ENCODE assay signal across 8 mouse cellular contexts in genomic region chr8:72420571-72421361, GRCm38 (mm10). TPM values are rescaled to one million over a fixed set of nuclear protein-coding genes. Genes with fewer than 3 reads are reported as not detected.
DNase-seq lines count a peak whose midpoint lies in the region; ATAC-seq and TF ChIP-seq lines count a peak whose summit lies in the region.

No protein-coding gene starts in this region.

- peak; percentile 67 for ATAC-seq in embryonic facial prominence, embryonic 11.5 days (replicated peaks; ENCODE audit: insufficient number of reproducible peaks, low FRiP score, low TSS enrichment, low read depth)
- ATAC-seq in heart, embryonic 11.5 days (replicated peaks; ENCODE audit: insufficient number of reproducible peaks, low FRiP score, low TSS enrichment): peak; percentile 50
- ATAC-seq in kidney, postnatal 0 days (replicated peaks; ENCODE audit: low FRiP score, low read depth): peak; percentile 71
- ATAC-seq in lung, embryonic 16.5 days (ENCODE audit: low read depth): peak; percentile 58

- under 1% methylated on average over 62 of the region's 73 CpGs for WGBS in embryonic facial prominence, embryonic 11.5 days
- WGBS in heart, embryonic 11.5 days (ENCODE audit: insufficient replicate concordance): 1% methylated on average over 64 of the region's 73 CpGs
- 1% methylated on average over 73 of the region's 73 CpGs for WGBS in kidney, postnatal 0 days
- WGBS in lung, embryonic 16.5 days: 1% methylated on average over 63 of the region's 73 CpGs
- under 1% methylated on average over 71 of the region's 73 CpGs for WGBS in olfactory bulb, adult 2 months

- peak; percentile 77 for DNase-seq in A20 (ENCODE audit: low read depth, low spot score)
- peak; percentile 55 for DNase-seq in T-cell, adult 2 months (ENCODE audit: low spot score)
- DNase-seq in embryonic facial prominence, embryonic 11.5 days (ENCODE audit: low spot score): peak; percentile 47
- DNase-seq in kidney, postnatal 0 days (ENCODE audit: low spot score): peak; percentile 50
- peak; percentile 61 to 73 for DNase-seq in thymus, postnatal 36 days

- H3K4me3 ChIP-seq in embryonic facial prominence, embryonic 11.5 days (ENCODE audit: low read depth, low read length): peak overlapping the region; percentile 89
- peak overlapping the region; percentile 89 for H3K4me3 ChIP-seq in heart, embryonic 11.5 days (ENCODE audit: low read depth, low read length)
- H3K4me3 ChIP-seq in kidney, postnatal 0 days (replicated peaks; ENCODE audit: low read depth, low read length): peak overlapping the region; percentile 89
- H3K4me3 ChIP-seq in lung, embryonic 16.5 days (ENCODE audit: low read length): peak overlapping the region; percentile 80
- peak overlapping the region; percentile 88 for H3K4me3 ChIP-seq in olfactory bulb, adult 2 months (ENCODE audit: insufficient read depth, low read depth, low read length)

- TF ChIP-seq CTCF in kidney, postnatal 0 days (IDR thresholded peaks at IDR 0.05; ENCODE audit: low read depth): no peak
- no peak for TF ChIP-seq CTCF in olfactory bulb, adult 2 months (IDR thresholded peaks at IDR 0.05; ENCODE audit: insufficient read depth, low read depth, low read length)

- H3K9me3 ChIP-seq in embryonic facial prominence, embryonic 11.5 days (replicated peaks; ENCODE audit: control insufficient read depth, low read length): no peaks in the 10 kb centered on the region
- no peaks in the 10 kb centered on the region for H3K9me3 ChIP-seq in heart, embryonic 11.5 days (replicated peaks; ENCODE audit: control insufficient read depth, low read length)
- H3K9me3 ChIP-seq in kidney, postnatal 0 days (replicated peaks; ENCODE audit: low read length): no peaks in the 10 kb centered on the region
- H3K9me3 ChIP-seq in lung, embryonic 16.5 days (ENCODE audit: control insufficient read depth, low read length): no peaks in the 10 kb centered on the region

- peaks cover 5% of the 10 kb centered on the region; the same call in 1 of the 2 replicates for H3K4me1 ChIP-seq in embryonic facial prominence, embryonic 11.5 days (ENCODE audit: control insufficient read depth, insufficient read depth, low read length)
- H3K4me1 ChIP-seq in heart, embryonic 11.5 days (ENCODE audit: control insufficient read depth, insufficient read depth, low read length): peaks cover 38% of the 10 kb centered on the region
- H3K4me1 ChIP-seq in kidney, postnatal 0 days (replicated peaks; ENCODE audit: insufficient read depth, low read length): peaks cover 19% of the 10 kb centered on the region
- peaks cover 19% of the 10 kb centered on the region for H3K4me1 ChIP-seq in lung, embryonic 16.5 days (replicated peaks; ENCODE audit: control insufficient read depth, insufficient read depth, low read length)
- H3K4me1 ChIP-seq in olfactory bulb, adult 2 months (ENCODE audit: control insufficient read depth, insufficient read depth, low read length): peaks cover 25% of the 10 kb centered on the region

- H3K9ac ChIP-seq in embryonic facial prominence, embryonic 11.5 days (replicated peaks; ENCODE audit: low read length): peak overlapping the region; percentile 90
- H3K9ac ChIP-seq in heart, embryonic 11.5 days (ENCODE audit: low read depth, low read length): peak overlapping the region; percentile 89
- peak overlapping the region; percentile 89 for H3K9ac ChIP-seq in kidney, postnatal 0 days (ENCODE audit: low read depth, low read length)
- H3K9ac ChIP-seq in lung, embryonic 16.5 days (ENCODE audit: low read length): peak overlapping the region; percentile 93

- no peaks in the 10 kb centered on the region for H3K27me3 ChIP-seq in embryonic facial prominence, embryonic 11.5 days (ENCODE audit: control insufficient read depth, insufficient read depth, low read length)
- no peaks in the 10 kb centered on the region for H3K27me3 ChIP-seq in heart, embryonic 11.5 days (ENCODE audit: control insufficient read depth, insufficient read depth, low read length)
- no peaks in the 10 kb centered on the region for H3K27me3 ChIP-seq in kidney, postnatal 0 days (ENCODE audit: insufficient read depth, low read length)
- no peaks in the 10 kb centered on the region for H3K27me3 ChIP-seq in lung, embryonic 16.5 days (ENCODE audit: control insufficient read depth, insufficient read depth, low read depth, low read length)

- H3K36me3 ChIP-seq in embryonic facial prominence, embryonic 11.5 days (replicated peaks; ENCODE audit: control insufficient read depth, insufficient read depth, low read depth, low read length): no peaks in the 10 kb centered on the region
- H3K36me3 ChIP-seq in heart, embryonic 11.5 days (ENCODE audit: control insufficient read depth, insufficient read depth, low read length): no peaks in the 10 kb centered on the region
- no peaks in the 10 kb centered on the region for H3K36me3 ChIP-seq in kidney, postnatal 0 days (ENCODE audit: insufficient read depth, low read length)
- no peaks in the 10 kb centered on the region for H3K36me3 ChIP-seq in lung, embryonic 16.5 days (ENCODE audit: control insufficient read depth, insufficient read depth, low read length)

- no peak for TF ChIP-seq POLR2A in olfactory bulb, adult 2 months (IDR thresholded peaks at IDR 0.05; ENCODE audit: insufficient read depth, low read depth, low read length)

- H3K27ac ChIP-seq in embryonic facial prominence, embryonic 11.5 days (replicated peaks; ENCODE audit: low read depth, low read length): peak overlapping the region; percentile 75
- H3K27ac ChIP-seq in heart, embryonic 11.5 days (ENCODE audit: low read depth, low read length): peak overlapping the region; percentile 90
- peak overlapping the region; percentile 81 for H3K27ac ChIP-seq in kidney, postnatal 0 days
- peak overlapping the region; percentile 79 for H3K27ac ChIP-seq in lung, embryonic 16.5 days (ENCODE audit: low read length)
- H3K27ac ChIP-seq in olfactory bulb, adult 2 months (ENCODE audit: insufficient read depth, low read depth, low read length): peak overlapping the region; percentile 78

- peak overlapping the region; percentile 63 for H3K4me2 ChIP-seq in embryonic facial prominence, embryonic 11.5 days (ENCODE audit: low read depth, low read length)
- H3K4me2 ChIP-seq in heart, embryonic 11.5 days: peak overlapping the region; percentile 86
- H3K4me2 ChIP-seq in kidney, postnatal 0 days (ENCODE audit: low read length): peak overlapping the region; percentile 71
- peak overlapping the region; percentile 87 for H3K4me2 ChIP-seq in lung, embryonic 16.5 days (ENCODE audit: low read depth, low read length)

RNA-seq across cellular contexts. Expression of gene Eps15l1, which starts 0.5 kb away (rescaled TPM):
- 68.8 and 71.6 TPM in 2 replicates for polyA plus RNA-seq in embryonic facial prominence, embryonic 11.5 days (2014; fragmentation: Nextera tagmentation; extraction: Ambion mirVana)
- polyA plus RNA-seq in heart, embryonic 11.5 days (2014; fragmentation: Nextera tagmentation; extraction: Ambion mirVana): 49.7 and 49.9 TPM in 2 replicates
- 32.5 and 37.5 TPM in 2 replicates for polyA plus RNA-seq in kidney, postnatal 0 days (2015; fragmentation: Nextera tagmentation; extraction: Ambion mirVana)
- 52.6 and 53.1 TPM in 2 replicates for polyA plus RNA-seq in lung, embryonic 16.5 days (2015; fragmentation: Nextera tagmentation; extraction: Ambion mirVana)
- 130 and 148 TPM in 2 replicates for polyA plus RNA-seq in olfactory bulb, adult 2 months (2012; ENCODE audit: insufficient read depth, insufficient read length, low replicate concordance, missing spikeins)

RNA-seq across cellular contexts. Expression of gene Calr3, which starts 22.9 kb away (rescaled TPM):
- 1.2 and 1.6 TPM in 2 replicates for polyA plus RNA-seq in embryonic facial prominence, embryonic 11.5 days (2014; fragmentation: Nextera tagmentation; extraction: Ambion mirVana)
- polyA plus RNA-seq in heart, embryonic 11.5 days (2014; fragmentation: Nextera tagmentation; extraction: Ambion mirVana): 0.82 and 1.2 TPM in 2 replicates
- polyA plus RNA-seq in kidney, postnatal 0 days (2015; fragmentation: Nextera tagmentation; extraction: Ambion mirVana): 2.1 and 2.2 TPM in 2 replicates
- polyA plus RNA-seq in lung, embryonic 16.5 days (2015; fragmentation: Nextera tagmentation; extraction: Ambion mirVana): 1.8 and 2.1 TPM in 2 replicates
- not detected in 2 replicates for polyA plus RNA-seq in olfactory bulb, adult 2 months (2012; ENCODE audit: insufficient read depth, insufficient read length, low replicate concordance, missing spikeins)

RNA-seq across cellular contexts. Expression of gene 1700030K09Rik, which starts 22.9 kb away (rescaled TPM):
- polyA plus RNA-seq in embryonic facial prominence, embryonic 11.5 days (2014; fragmentation: Nextera tagmentation; extraction: Ambion mirVana): 12.2 and 12.3 TPM in 2 replicates
- 9.2 and 10.3 TPM in 2 replicates for polyA plus RNA-seq in heart, embryonic 11.5 days (2014; fragmentation: Nextera tagmentation; extraction: Ambion mirVana)
- polyA plus RNA-seq in kidney, postnatal 0 days (2015; fragmentation: Nextera tagmentation; extraction: Ambion mirVana): 10.4 TPM in 2 replicates
- polyA plus RNA-seq in lung, embryonic 16.5 days (2015; fragmentation: Nextera tagmentation; extraction: Ambion mirVana): 16.9 and 17.3 TPM in 2 replicates
- not detected in 2 replicates for polyA plus RNA-seq in olfactory bulb, adult 2 months (2012; ENCODE audit: insufficient read depth, insufficient read length, low replicate concordance, missing spikeins)

RNA-seq across cellular contexts. Expression of gene Cherp, which starts 54.3 kb away (rescaled TPM):
- polyA plus RNA-seq in embryonic facial prominence, embryonic 11.5 days (2014; fragmentation: Nextera tagmentation; extraction: Ambion mirVana): 55.7 and 63.4 TPM in 2 replicates
- 42.2 and 44.5 TPM in 2 replicates for polyA plus RNA-seq in heart, embryonic 11.5 days (2014; fragmentation: Nextera tagmentation; extraction: Ambion mirVana)
- 38.7 and 39.1 TPM in 2 replicates for polyA plus RNA-seq in kidney, postnatal 0 days (2015; fragmentation: Nextera tagmentation; extraction: Ambion mirVana)
- polyA plus RNA-seq in lung, embryonic 16.5 days (2015; fragmentation: Nextera tagmentation; extraction: Ambion mirVana): 55.8 and 68.3 TPM in 2 replicates
- polyA plus RNA-seq in olfactory bulb, adult 2 months (2012; ENCODE audit: insufficient read depth, insufficient read length, low replicate concordance, missing spikeins): not detected in 2 replicates

Comparison
In these comparisons a context has a peak if more than half of its experiments do, and no peak if none do; other contexts are left out.
1. Peak in every context shown above with its lines: DNase-seq, ATAC-seq, H3K4me3 ChIP-seq and H3K27ac ChIP-seq.
2. RNA of gene 1700030K09Rik, which starts 22.9 kb away (polyA plus RNA-seq): 16.9 to 17.3 TPM in lung, embryonic 16.5 days, 12.2 to 12.3 TPM in embryonic facial prominence, embryonic 11.5 days, 10.4 TPM in kidney, postnatal 0 days and 9.2 to 10.3 TPM in heart, embryonic 11.5 days; not detected in olfactory bulb, adult 2 months; every median in the first group is over 10 times any median in the second.